Mouse (Mus musculus): ENCODE results near the gene Mutyh. TPM values are rescaled to one million over a fixed set of nuclear protein-coding genes. Genes with fewer than 3 reads are reported as not detected.

Gene Mutyh
- polyA plus RNA-seq, 1 experiment from 2014 or later, result 17.0 TPM

Other genes with a start within 250 kb of the Mutyh start
- gene Ccdc17, start 211.1 kb upstream of the Mutyh start, polyA plus RNA-seq (2015; fragmentation: Nextera tagmentation; extraction: Ambion mirVana), result 17.6 and 22.5 TPM in 2 replicates
- gene Nasp, start 179.8 kb upstream of the Mutyh start, polyA plus RNA-seq (2015; fragmentation: Nextera tagmentation; extraction: Ambion mirVana), result 101 and 111 TPM in 2 replicates
- 817 and 840 TPM in 2 replicates for gene Akr1a1, start 156.0 kb upstream of the Mutyh start, polyA plus RNA-seq (2015; fragmentation: Nextera tagmentation; extraction: Ambion mirVana)
- gene Prdx1, start 122.2 kb upstream of the Mutyh start, polyA plus RNA-seq (2015; fragmentation: Nextera tagmentation; extraction: Ambion mirVana), result 1,438 and 1,494 TPM in 2 replicates
- gene Mmachc, start 99.3 kb upstream of the Mutyh start, polyA plus RNA-seq (2015; fragmentation: Nextera tagmentation; extraction: Ambion mirVana), result 21.5 and 23.5 TPM in 2 replicates
- 29.4 and 35.2 TPM in 2 replicates for gene Ccdc163, start 99.2 kb upstream of the Mutyh start, polyA plus RNA-seq (2015; fragmentation: Nextera tagmentation; extraction: Ambion mirVana)
- gene Tesk2, start 86.8 kb upstream of the Mutyh start, polyA plus RNA-seq (2015; fragmentation: Nextera tagmentation; extraction: Ambion mirVana), result 8.2 and 8.3 TPM in 2 replicates
- 35.2 and 36.5 TPM in 2 replicates for gene Toe1, start 83 bp upstream of the Mutyh start, polyA plus RNA-seq (2015; fragmentation: Nextera tagmentation; extraction: Ambion mirVana)
- 0.40 and 0.49 TPM in 2 replicates for gene Hpdl, start 14.0 kb downstream of the Mutyh start, polyA plus RNA-seq (2015; fragmentation: Nextera tagmentation; extraction: Ambion mirVana)
- 0.40 and 0.70 TPM in 2 replicates for gene Zswim5, start 69.7 kb downstream of the Mutyh start, polyA plus RNA-seq (2015; fragmentation: Nextera tagmentation; extraction: Ambion mirVana)
- 102 and 107 TPM in 2 replicates for gene Urod, start 186.7 kb downstream of the Mutyh start, polyA plus RNA-seq (2015; fragmentation: Nextera tagmentation; extraction: Ambion mirVana)
- 8.0 and 9.0 TPM in 2 replicates for gene Hectd3, start 187.6 kb downstream of the Mutyh start, polyA plus RNA-seq (2015; fragmentation: Nextera tagmentation; extraction: Ambion mirVana)
- gene Eif2b3, start 211.7 kb downstream of the Mutyh start, polyA plus RNA-seq (2015; fragmentation: Nextera tagmentation; extraction: Ambion mirVana), result 27.8 and 29.7 TPM in 2 replicates